Mouse (Mus musculus) bone marrow macrophage, adult 2 months (primary cell): ENCODE data around the gene Rnf181. TPM values are rescaled to one million over a fixed set of nuclear protein-coding genes. Genes with fewer than 3 reads are reported as not detected.

Source experiments
- H3K27ac ChIP-seq: 2 replicates; pipeline ENCODE4 v1.5.1; 2012; ENCODE audit warnings: low read depth, low read length; ENCODE audit not compliant: insufficient read depth
- H3K4me1 ChIP-seq: 2 replicates; pipeline ENCODE4 v1.6.1; 2012; ENCODE audit warnings: low read length; ENCODE audit not compliant: control insufficient read depth, insufficient read depth
- H3K4me3 ChIP-seq: 2 replicates; pipeline ENCODE4 v1.5.1; 2012; ENCODE audit warnings: mild to moderate bottlenecking, low read length, moderate library complexity; ENCODE audit not compliant: insufficient read depth
- CTCF ChIP-seq: IDR thresholded peaks from 2 replicates; pipeline ENCODE4 v1.5.1; 2012; ENCODE audit warnings: low read depth, mild to moderate bottlenecking, low read length, moderate library complexity
- POLR2A ChIP-seq: IDR thresholded peaks from 2 replicates; pipeline ENCODE4 v1.6.1; 2012; ENCODE audit warnings: mild to moderate bottlenecking, low read depth, low read length, borderline replicate concordance
- polyA plus RNA-seq: library from polyadenylated mRNA; stranded (reverse); fragments of >200 nt; gene quantifications from 2 replicates; pipeline ENCODE4 v1.2.4, GENCODE M21; 2012; ENCODE audit not compliant: missing spikeins, insufficient read depth, insufficient read length

The Rnf181 gene
- 97.4 and 105 TPM in 2 replicates for polyA plus RNA-seq

GRCm38 (mm10) chr6:72366844-72367443 is at the start of gene Rnf181:
Rnf181 (minus strand) TSS chr6:72366956.
- no peak within 1 kb of the TSS for H3K4me3 ChIP-seq
- no peak for TF ChIP-seq POLR2A
- no peak for TF ChIP-seq CTCF
- H3K4me1 ChIP-seq, result peaks cover 4% of the 10 kb centered on the region; the same call in 1 of the 2 replicates
- no peak within 1 kb of the TSS for H3K27ac ChIP-seq

- Histone ChIP-seq H3K4me3 (no peak overlapping the region), H3K4me1 (peaks cover 7% of the 10 kb centered on the region; the same call in 1 of the 2 replicates), H3K27ac (no peak overlapping the region)
- TF ChIP-seq CTCF (no peak), POLR2A (no peak)
These were observed 49.4 kb upstream of the Rnf181 start for GRCm38 (mm10) chr6:72415964-72416772.

GRCm38 (mm10) chr6:72415181-72415580 is 48.4 kb upstream of the Rnf181 start:
- TF ChIP-seq CTCF, result no peak
- no peak for TF ChIP-seq POLR2A
- Histone ChIP-seq H3K4me3 (peak overlapping the region; percentile 87; the same call in 1 of the 2 replicates), H3K4me1 (peaks cover 12% of the 10 kb centered on the region; the same call in 1 of the 2 replicates), H3K27ac (no peak overlapping the region)

DNA sequence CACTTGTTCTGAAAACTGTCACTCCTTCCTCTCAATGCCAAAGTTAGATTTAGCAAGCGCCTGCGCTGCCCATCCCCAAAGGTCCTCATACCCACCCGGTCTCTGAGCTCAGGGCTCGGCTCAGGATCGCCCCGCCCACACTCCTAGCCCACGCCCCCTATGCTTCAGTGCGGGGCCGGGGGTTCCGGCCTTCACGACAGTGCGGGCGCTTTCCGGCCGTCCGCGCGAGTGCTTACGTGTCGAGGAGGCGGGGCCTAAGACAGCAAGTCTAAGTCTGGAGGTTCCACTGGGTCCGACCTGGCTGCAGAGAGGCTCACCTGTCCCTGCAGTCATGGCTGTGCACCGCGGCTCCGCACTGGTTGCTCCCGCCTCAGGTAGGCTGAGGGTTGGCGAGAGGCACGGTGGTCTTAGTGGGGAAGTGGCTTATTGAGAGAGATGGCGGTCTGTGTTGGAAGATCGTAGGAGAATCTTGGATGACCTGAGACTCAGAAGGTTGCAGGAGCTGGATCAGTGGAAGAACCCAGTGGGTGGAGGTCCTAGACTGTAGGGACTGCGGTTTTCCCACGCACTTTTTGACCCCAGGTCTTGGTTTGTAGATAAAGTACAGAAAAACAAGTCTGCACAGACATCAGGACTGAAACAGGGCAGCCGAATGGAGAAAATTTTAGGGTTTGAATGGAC is 47.5 kb upstream of the Rnf181 start, which contains the start of gene Ggcx:
Ggcx (plus strand) TSS at position 233 of the 681 bp plus-strand sequence.
- H3K4me1 ChIP-seq, result peaks cover 12% of the 10 kb centered on the region; the same call in 1 of the 2 replicates
- H3K27ac ChIP-seq, result peak within 1 kb of the TSS; percentile 45
- TF ChIP-seq POLR2A (no peak), CTCF (no peak)
- peak within 1 kb of the TSS; percentile 87 for H3K4me3 ChIP-seq

- peaks cover 13% of the 10 kb centered on the region; the same call in 1 of the 2 replicates for H3K4me1 ChIP-seq
- no peak overlapping the region for H3K4me3 ChIP-seq
- H3K27ac ChIP-seq, result no peak overlapping the region
- TF ChIP-seq CTCF, result no peak
- TF ChIP-seq POLR2A, result no peak
These were observed 43.8 kb upstream of the Rnf181 start for GRCm38 (mm10) chr6:72410518-72410917.

- Histone ChIP-seq H3K4me3 (no peak overlapping the region), H3K4me1 (peaks cover 10% of the 10 kb centered on the region; the same call in 1 of the 2 replicates), H3K27ac (no peak overlapping the region)
- no peak for TF ChIP-seq POLR2A
- no peak; the same call in 1 of the 2 replicates for TF ChIP-seq CTCF
These were observed 43.2 kb upstream of the Rnf181 start for GRCm38 (mm10) chr6:72410003-72410402.

- Histone ChIP-seq H3K4me1 (peaks cover 9% of the 10 kb centered on the region; the same call in 1 of the 2 replicates), H3K4me3 (no peak overlapping the region), H3K27ac (no peak overlapping the region)
- TF ChIP-seq POLR2A (no peak), CTCF (peak; percentile 35; the same call in 1 of the 2 replicates)
These were observed 42.8 kb upstream of the Rnf181 start for GRCm38 (mm10) chr6:72409567-72409966.

DNA sequence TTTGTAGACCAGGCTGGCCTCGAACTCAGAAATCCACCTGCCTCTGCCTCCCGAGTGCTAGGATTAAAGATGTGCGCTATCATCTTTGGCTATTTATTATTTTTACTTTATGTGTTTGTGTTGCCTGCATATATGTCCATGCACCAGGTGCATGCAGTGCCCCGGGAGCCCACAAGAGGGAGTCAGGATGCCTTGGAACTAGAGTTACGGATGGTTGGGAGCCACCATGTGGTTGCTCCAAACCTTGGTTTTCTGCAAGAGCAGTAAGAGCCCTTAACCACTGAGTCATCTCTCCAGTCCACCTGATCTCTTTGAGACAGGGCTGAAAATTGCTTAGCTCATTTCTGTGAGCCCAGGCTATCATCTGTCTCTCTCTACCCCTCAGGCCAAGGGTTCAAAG is 40.4 kb upstream of the Rnf181 start:
- H3K4me3 ChIP-seq, result no peak overlapping the region
- no peak overlapping the region for H3K27ac ChIP-seq
- TF ChIP-seq CTCF (peak; percentile 97), POLR2A (no peak)
- peaks cover 9% of the 10 kb centered on the region; the same call in 1 of the 2 replicates for H3K4me1 ChIP-seq

DNA sequence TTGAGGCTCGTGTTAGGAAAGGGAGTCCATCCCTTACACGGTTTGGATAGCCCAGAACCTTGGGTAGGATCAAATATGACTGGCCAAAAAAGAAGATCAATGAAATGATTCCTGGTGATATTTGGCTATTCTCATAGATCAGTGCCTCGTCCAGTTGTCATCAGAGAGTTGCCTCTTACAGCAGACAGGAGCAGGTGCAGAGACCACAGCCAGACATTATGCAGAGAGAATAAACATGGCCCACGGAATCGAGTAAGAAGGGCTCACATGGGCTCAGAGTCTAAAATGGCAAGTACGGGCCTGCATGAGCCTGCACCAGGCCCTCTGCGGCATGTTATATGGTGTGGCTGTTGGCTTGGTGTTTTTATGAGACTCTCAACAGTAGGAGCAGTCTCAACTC is 38.6 kb upstream of the Rnf181 start:
- TF ChIP-seq POLR2A (no peak), CTCF (no peak)

GRCm38 (mm10) chr6:72401875-72402274 is 35.1 kb upstream of the Rnf181 start:
- no peak for TF ChIP-seq POLR2A
- peak; percentile 80 for TF ChIP-seq CTCF
- no peaks in the 10 kb centered on the region; the same call in 1 of the 2 replicates for H3K4me1 ChIP-seq
- no peak overlapping the region for H3K27ac ChIP-seq
- H3K4me3 ChIP-seq, result no peak overlapping the region

More for the DNA sequence above, 38.6 kb upstream of the Rnf181 start:
- H3K4me1 ChIP-seq, result peaks cover 4% of the 10 kb centered on the region; the same call in 1 of the 2 replicates
- H3K4me3 ChIP-seq, result no peak overlapping the region
- no peak overlapping the region for H3K27ac ChIP-seq
